Mouse (Mus musculus) R1 (cell line): ENCODE measurements at regions not wholly inside any gene's neighbourhood (a gene's known extent, or its start where the extent isn't known, plus 50 kb on each side); places are given as distances from the start of the nearest gene placed in this dataset.

ENCODE experiments used
- DNase-seq: peaks from one replicate; pipeline ENCODE4 v3.0.0-alpha.2; 2018; ENCODE audit warnings: low read depth, low spot score

- no peak for DNase-seq
Measured at GRCm38 (mm10) chr14:100610017-100610760, 325.7 kb upstream of the Klf12 start.

DNA sequence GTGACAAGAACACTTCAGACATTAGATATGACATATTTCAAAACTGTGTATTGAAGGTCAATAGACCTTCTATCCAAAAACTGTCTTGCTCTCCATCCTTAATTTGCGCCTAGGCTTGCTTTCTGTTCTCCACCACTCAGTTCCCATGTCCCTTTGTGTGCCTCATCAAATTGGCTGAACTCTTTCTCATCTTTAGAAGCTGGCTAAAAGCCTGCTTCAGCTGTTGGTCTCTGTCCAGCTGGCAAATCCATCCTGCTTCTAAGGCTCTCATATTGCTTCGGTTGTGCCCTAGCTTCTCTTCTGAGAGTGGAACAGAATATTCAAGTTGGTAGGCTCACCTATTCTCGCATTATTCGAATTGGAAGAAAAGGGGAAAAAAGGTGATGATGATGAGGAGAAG is 322.6 kb upstream of the Klf12 start:
- DNase-seq = no peak

GRCm38 (mm10) chr14:100600886-100601451 is 316.5 kb upstream of the Klf12 start:
- DNase-seq = no peak

- DNase-seq = peak; percentile 72
Measured at GRCm38 (mm10) chr14:100570026-100570425, 285.5 kb upstream of the Klf12 start.

DNA sequence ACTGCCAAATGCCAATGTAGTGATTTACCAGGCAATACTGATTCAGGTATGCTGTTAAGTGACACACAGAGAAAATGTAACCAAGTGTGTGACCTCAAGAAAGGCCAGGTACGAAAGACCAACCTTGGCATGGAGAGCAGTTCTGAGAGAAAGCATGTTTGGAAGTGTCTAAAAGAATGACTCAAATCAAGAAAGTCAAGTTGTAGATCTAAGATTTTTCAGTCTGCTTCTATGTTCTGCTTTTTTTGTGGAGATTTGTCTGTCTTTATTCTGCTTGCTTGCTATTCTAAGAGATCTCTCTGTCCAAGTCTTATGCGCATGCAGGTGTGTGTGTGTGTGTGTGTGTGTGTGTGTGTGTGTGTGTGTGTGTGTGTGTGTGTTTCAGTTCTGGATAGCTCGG is 277.4 kb upstream of the Klf12 start:
- DNase-seq = no peak

GRCm38 (mm10) chr14:100558378-100558777 is 273.9 kb upstream of the Klf12 start:
- DNase-seq = peak; percentile 22

DNA sequence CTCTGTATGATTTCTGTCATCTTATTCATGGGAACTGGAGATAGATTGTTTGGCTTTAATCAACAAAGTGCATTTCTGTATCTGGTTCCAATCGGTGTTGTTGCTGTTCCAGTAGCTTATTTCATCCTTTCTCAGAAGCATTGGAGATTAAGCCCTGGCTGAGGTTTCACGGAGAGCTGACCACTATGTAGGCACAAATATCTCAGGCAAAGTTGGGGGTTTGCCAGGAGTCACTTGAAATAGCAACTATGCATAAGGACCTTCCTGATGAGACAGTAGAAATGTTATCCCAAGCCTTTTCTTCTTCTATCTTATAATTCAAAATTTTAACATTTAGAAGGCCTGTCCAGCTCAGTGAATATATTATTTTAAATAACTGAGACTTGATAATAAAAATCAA is 268.0 kb upstream of the Klf12 start:
- DNase-seq = no peak

GRCm38 (mm10) chr14:100550266-100550665 is 265.8 kb upstream of the Klf12 start:
- DNase-seq = no peak

- no peak for DNase-seq
Measured at GRCm38 (mm10) chr14:100530217-100530616, 245.7 kb upstream of the Klf12 start.

DNA sequence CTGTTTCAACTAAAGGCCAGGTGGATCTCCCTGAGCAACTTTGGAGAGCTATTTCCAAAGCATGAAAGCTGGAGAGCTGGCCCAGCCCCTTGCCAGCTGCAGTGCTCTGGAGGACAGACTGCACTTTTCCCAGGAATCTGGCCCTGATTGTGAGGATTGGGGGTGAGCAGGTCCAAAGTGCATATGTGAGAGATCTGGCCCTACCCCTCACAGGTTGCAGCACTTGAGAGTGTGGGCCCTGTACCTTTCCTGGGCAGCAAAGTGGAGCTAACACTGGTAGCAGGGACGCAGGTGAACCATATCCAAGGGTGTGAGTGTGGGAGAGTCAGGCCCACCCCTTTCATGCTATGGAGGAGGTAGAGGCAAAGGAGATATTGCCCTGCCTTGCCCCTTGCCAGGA is 245.3 kb upstream of the Klf12 start:
- no peak for DNase-seq

DNA sequence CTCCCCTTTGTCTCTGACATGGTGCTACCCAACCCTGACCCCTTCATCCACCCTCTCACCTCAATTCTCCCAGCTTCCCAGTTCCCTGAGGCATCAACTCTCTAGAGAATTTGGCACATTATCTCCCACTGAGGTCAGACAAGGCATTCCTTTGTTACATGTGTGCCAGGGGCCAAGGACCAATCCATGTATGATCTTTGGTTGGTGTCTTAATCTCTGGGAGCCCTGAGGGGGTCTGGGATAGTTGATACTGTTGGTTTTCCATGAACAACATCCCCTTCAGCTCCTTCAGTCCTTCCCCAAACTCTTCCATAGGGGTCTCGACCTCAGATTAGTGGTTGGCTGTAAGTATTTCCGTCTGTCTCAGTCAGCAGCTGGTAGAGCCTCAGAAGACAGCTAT is 224.9 kb upstream of the Klf12 start:
- peak; percentile 4 for DNase-seq

DNA sequence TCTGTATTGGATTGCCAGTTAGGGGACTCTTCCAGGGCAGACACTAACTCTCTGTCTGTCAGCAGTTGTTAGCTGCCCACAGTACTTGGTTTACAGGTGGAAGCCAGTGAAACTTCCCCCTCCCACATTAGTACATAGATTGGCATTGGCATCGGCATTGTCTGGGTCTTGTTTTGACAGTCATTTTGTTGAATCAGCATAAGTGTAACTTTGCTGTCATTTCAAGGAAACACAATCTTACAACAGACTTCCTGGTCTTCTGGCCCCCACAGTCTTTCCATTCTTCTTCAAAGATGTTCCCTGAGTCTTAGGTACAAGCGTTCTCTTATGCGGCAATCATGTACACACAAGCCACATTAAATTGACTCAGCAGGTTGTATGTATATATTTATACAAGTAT is 223.6 kb upstream of the Klf12 start:
- no peak for DNase-seq

GRCm38 (mm10) chr14:100507616-100508015 is 223.1 kb upstream of the Klf12 start:
- no peak for DNase-seq

DNA sequence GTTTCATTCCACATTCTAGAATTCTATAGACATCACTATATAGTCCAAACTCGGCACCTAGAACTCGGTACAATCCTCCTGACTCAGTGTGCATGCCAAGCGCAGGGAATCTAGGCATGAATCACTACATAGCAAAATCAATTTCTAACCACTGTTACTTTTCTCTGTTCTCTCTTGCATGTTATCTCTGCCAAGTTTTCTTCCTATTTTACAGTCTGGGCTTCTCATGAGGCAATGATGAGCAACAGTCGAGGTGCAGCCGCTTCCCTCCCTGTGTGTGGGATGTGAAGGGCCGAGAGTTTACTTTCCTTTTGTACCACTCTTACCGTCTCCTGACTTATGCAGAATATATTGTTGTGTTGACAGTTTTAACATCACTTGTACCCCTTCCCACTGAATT is 204.4 kb upstream of the Klf12 start:
- DNase-seq = no peak

DNA sequence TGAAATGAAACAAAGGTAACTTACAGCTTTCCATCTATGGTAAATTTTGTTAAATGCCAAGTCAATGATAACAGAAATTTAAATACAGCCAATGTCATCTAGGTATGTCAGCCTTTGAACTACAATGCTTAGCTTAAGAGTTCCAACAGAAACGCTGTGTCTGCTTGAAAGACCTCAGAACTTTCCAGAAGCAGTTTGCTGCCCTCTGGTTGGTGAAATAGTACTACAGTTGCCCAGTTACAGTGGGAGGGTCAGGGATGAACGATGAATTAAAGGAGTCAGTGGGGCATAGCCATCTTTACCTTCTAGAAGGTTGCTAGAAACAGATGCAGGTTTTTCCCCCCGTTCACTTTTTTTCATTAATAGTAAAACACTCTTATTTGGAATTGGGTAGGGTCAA is 201.0 kb upstream of the Klf12 start:
- DNase-seq = peak; percentile 53

- DNase-seq = peak; percentile 29
Measured at GRCm38 (mm10) chr14:100484101-100484500, 199.6 kb upstream of the Klf12 start.

- peak; percentile 39 for DNase-seq
Measured at GRCm38 (mm10) chr14:100477595-100478380, 193.3 kb upstream of the Klf12 start.

DNA sequence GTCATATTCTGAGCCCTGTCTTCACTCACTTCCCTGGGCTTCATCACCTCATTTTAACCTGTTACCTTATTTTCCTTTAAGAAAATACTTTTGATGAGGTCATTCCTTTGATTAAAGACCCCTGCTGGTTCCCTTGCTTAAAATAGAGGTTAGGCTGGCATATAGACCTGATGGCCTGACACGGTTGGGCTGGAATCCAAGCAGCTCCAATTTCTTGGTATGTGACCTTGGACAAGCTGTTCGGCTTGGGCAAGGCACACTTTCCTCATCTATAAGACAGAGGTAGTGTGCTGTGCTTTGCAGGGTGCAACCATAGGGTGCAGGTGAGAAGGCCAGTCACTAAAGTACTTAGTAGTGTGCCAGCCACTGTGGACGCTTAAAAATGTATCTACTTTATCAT is 183.8 kb upstream of the Klf12 start:
- DNase-seq = peak; percentile 27

DNA sequence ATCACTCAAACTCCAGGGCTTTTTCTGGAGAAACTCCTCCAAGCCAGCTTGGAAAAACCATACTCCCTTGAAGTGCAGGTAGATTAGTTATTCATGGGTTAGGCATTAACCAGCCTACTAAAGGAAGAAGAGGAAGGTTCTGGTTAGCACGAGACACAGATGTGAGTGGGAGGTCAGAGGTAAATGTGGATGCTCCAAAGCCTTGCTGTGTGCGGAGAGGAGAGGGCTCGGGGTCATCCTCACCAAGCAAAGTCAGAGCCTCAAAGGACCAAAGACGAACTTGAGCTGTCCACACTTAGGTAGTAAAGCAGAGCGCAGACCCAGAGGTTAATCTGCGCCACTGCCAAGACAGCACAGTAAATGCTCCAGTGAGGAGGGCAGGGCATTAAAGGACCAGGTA is 177.8 kb upstream of the Klf12 start:
- DNase-seq = no peak

GRCm38 (mm10) chr14:100461141-100462043 is 176.9 kb upstream of the Klf12 start:
- DNase-seq = peak; percentile 86

DNA sequence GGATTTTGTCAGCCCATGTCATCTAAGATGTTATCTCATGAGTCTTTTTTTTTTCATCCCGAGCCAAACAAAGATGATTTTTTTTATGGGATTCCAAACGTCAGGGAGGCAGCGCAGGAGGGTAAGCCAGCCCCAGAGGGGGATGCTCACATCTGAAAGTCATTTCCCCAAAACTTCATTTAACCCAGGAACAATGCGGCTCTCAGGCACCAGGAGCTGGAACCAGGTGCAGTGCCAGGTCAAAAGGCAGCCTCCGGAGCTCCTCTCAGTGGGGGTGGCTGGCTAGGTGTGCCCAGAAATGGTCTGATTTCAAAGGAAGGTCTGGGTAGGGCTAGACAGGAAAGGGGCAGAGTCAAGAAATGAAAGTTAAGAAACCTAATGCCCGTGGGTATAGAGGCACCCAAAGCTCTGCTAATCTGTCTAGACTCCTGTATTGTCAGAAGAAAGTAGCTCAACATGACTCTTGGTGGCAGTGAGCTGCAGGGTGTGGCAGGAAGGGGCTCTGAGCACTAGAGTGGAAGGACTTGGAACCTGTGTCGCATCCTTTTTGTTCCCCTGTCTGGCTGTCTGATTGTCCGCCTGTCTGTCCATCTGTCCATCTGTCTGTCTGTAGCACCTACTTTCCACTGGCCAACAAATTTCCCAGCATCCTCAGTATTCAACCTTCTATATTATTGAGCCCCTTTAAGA is 175.3 kb upstream of the Klf12 start:
- peak; percentile 56 for DNase-seq
